Mouse (Mus musculus) erythroblast, embryonic 14.5 days (primary cell): Measurements from ENCODE around the gene Olfr1354. TPM values are rescaled to one million over a fixed set of nuclear protein-coding genes. Genes with fewer than 3 reads are reported as not detected.
"Not testable (repeated sequence)": the region's sequence is repeated elsewhere in the genome, so short reads cannot be mapped to it uniquely, and the experiment has no call there.

Experiments used
- H3K27me3 ChIP-seq: 2 replicates; pipeline ENCODE4 v1.6.1; 2012; ENCODE audit warnings: inconsistent platforms; ENCODE audit not compliant: control insufficient read depth
- H3K36me3 ChIP-seq: 2 replicates; pipeline ENCODE4 v1.6.1; 2012; ENCODE audit warnings: mild to moderate bottlenecking, inconsistent platforms; ENCODE audit not compliant: control insufficient read depth
- H3K4me1 ChIP-seq: 2 replicates; pipeline ENCODE4 v1.6.1; 2012; ENCODE audit warnings: inconsistent platforms; ENCODE audit not compliant: control insufficient read depth
- H3K4me3 ChIP-seq: replicated peaks from 2 replicates; pipeline ENCODE3; 2012; ENCODE audit warnings: moderate library complexity, mild to moderate bottlenecking, inconsistent platforms
- H3K9me3 ChIP-seq: 2 replicates; pipeline ENCODE4 v1.6.1; 2012; ENCODE audit warnings: low read length, inconsistent platforms, mixed read lengths; ENCODE audit not compliant: control insufficient read depth
- GATA1 ChIP-seq: IDR thresholded peaks from 2 replicates; pipeline ENCODE4 v1.6.1; 2012; ENCODE audit warnings: low read length, inconsistent platforms, mixed read lengths
- TAL1 ChIP-seq: IDR thresholded peaks from 3 replicates; pipeline ENCODE4 v1.6.1; 2012; ENCODE audit warnings: low read length, inconsistent platforms, mixed read lengths
- polyA plus RNA-seq: library from polyadenylated mRNA; stranded (reverse); fragments of >175 nt; gene quantifications from 2 replicates; pipeline ENCODE4 v1.2.3, GENCODE M21; 2012

Gene Olfr1354
- polyA plus RNA-seq, result not detected in 2 replicates

GRCm38 (mm10) chr10:78912871-78913270, at the start of gene Olfr1354:
Olfr1354 (plus strand) TSS chr10:78913171.
- not testable (repeated sequence) for H3K4me3 ChIP-seq, H3K4me1 ChIP-seq, H3K27me3 ChIP-seq, H3K9me3 ChIP-seq, H3K36me3 ChIP-seq

GRCm38 (mm10) chr10:78875240-78875639, 37.7 kb upstream of the Olfr1354 start, which contains the start of gene Olfr1355:
Olfr1355 (plus strand) TSS chr10:78875540.
- H3K27me3 ChIP-seq, result no peaks in the 10 kb centered on the region
- TF ChIP-seq TAL1 (no peak), GATA1 (no peak)
- no peaks in the 10 kb centered on the region for H3K4me1 ChIP-seq
- no peak within 1 kb of the TSS for H3K4me3 ChIP-seq
- peaks cover 7% of the 10 kb centered on the region for H3K9me3 ChIP-seq
- no peaks in the 10 kb centered on the region for H3K36me3 ChIP-seq

GRCm38 (mm10) chr10:78950336-78950735, 37.4 kb downstream of the Olfr1354 start, which contains the start of gene Olfr8:
Olfr8 (plus strand) TSS chr10:78950636.
- not testable (repeated sequence) for H3K36me3 ChIP-seq, H3K4me3 ChIP-seq, H3K27me3 ChIP-seq, H3K9me3 ChIP-seq, H3K4me1 ChIP-seq

- not testable (repeated sequence) for H3K36me3 ChIP-seq, H3K4me3 ChIP-seq, H3K4me1 ChIP-seq, H3K27me3 ChIP-seq, H3K9me3 ChIP-seq
These were observed 50.0 kb downstream of the Olfr1354 start, which contains the start of gene Olfr1353 for GRCm38 (mm10) chr10:78963009-78963408. Olfr1353 (plus strand) TSS chr10:78963309.

Other genes with a start within 250 kb of the Olfr1354 start
- gene Casp14, start 194.9 kb upstream of the Olfr1354 start, polyA plus RNA-seq, result 0.02 TPM in 1 of 2 replicates, not detected in the other
- not detected in 2 replicates for gene Ccdc105, start 160.1 kb upstream of the Olfr1354 start, polyA plus RNA-seq
- gene Slc1a6, start 132.7 kb upstream of the Olfr1354 start, polyA plus RNA-seq, result not detected in 2 replicates
- gene Olfr1356, start 61.0 kb upstream of the Olfr1354 start, polyA plus RNA-seq, result 0.04 TPM in 1 of 2 replicates, not detected in the other
- not detected in 2 replicates for gene Olfr1355, start 37.6 kb upstream of the Olfr1354 start, polyA plus RNA-seq
- gene Olfr8, start 37.5 kb downstream of the Olfr1354 start, polyA plus RNA-seq, result not detected in 2 replicates
- not detected in 2 replicates for gene Olfr1353, start 50.1 kb downstream of the Olfr1354 start, polyA plus RNA-seq
- not detected in 2 replicates for gene Olfr1352, start 67.9 kb downstream of the Olfr1354 start, polyA plus RNA-seq
- not detected in 2 replicates for gene Olfr1351, start 99.3 kb downstream of the Olfr1354 start, polyA plus RNA-seq
- not detected in 2 replicates for gene Olfr57, start 115.6 kb downstream of the Olfr1354 start, polyA plus RNA-seq
- gene 2610008E11Rik, start 184.4 kb downstream of the Olfr1354 start, polyA plus RNA-seq, result 0.01 and 0.03 TPM in 2 replicates
- gene Vmn2r80, start 235.6 kb downstream of the Olfr1354 start, polyA plus RNA-seq, result not detected in 2 replicates